Mouse (Mus musculus) stomach, postnatal 0 days (tissue): ENCODE data around the gene Rhoj. TPM values are rescaled to one million over a fixed set of nuclear protein-coding genes. Genes with fewer than 3 reads are reported as not detected.
"Not testable (repeated sequence)": the region's sequence is repeated elsewhere in the genome, so short reads cannot be mapped to it uniquely, and the experiment has no call there.

Experiments
- ATAC-seq: fragments of 200-750 bp; cut with Nextera tagmentation; 2 replicates; pipeline ENCODE4 v1.8.0; 2017; ENCODE audit not compliant: low FRiP score, low TSS enrichment
- DNase-seq: peaks from one replicate; pipeline ENCODE4 v3.0.0-alpha.2; 2016; ENCODE audit warnings: low spot score
- H3K27ac ChIP-seq: fragments of 300-500 bp; sonication (generic); replicated peaks from 2 replicates; pipeline ENCODE4 v1.5.1; 2014; ENCODE audit warnings: mild to moderate bottlenecking, control low read depth
- H3K27me3 ChIP-seq: fragments of 300-500 bp; sonication (generic); 2 replicates; pipeline ENCODE4 v1.6.1; 2014; ENCODE audit warnings: low read length; ENCODE audit not compliant: control insufficient read depth, insufficient read depth
- H3K36me3 ChIP-seq: fragments of 300-500 bp; sonication (generic); 2 replicates; pipeline ENCODE4 v1.6.1; 2014; ENCODE audit warnings: low read length, mixed read lengths; ENCODE audit not compliant: control insufficient read depth, insufficient read depth
- H3K4me1 ChIP-seq: fragments of 300-500 bp; sonication (generic); replicated peaks from 2 replicates; pipeline ENCODE4 v1.6.1; 2014; ENCODE audit warnings: antibody characterized with exemption; ENCODE audit not compliant: control insufficient read depth, insufficient read depth
- H3K4me2 ChIP-seq: fragments of 300-500 bp; sonication (generic); replicated peaks from 2 replicates; pipeline ENCODE4 v1.6.1; 2014; ENCODE audit warnings: low read depth, mild to moderate bottlenecking, control low read depth, moderate library complexity
- H3K4me3 ChIP-seq: fragments of 300-500 bp; sonication (generic); 2 replicates; pipeline ENCODE4 v1.5.1; 2014; ENCODE audit warnings: low read depth, low read length, control low read depth
- H3K9ac ChIP-seq: fragments of 300-500 bp; sonication (generic); 2 replicates; pipeline ENCODE4 v1.6.1; 2014; ENCODE audit warnings: mild to moderate bottlenecking, low read length, control low read depth, mixed read lengths
- H3K9me3 ChIP-seq: fragments of 300-500 bp; sonication (generic); 2 replicates; pipeline ENCODE4 v1.6.1; 2016; ENCODE audit warnings: low read length; ENCODE audit not compliant: control insufficient read depth
- CTCF ChIP-seq: IDR thresholded peaks from 2 replicates; pipeline ENCODE4 v1.5.1; 2016; ENCODE audit warnings: antibody characterized with exemption, low read depth, mild to moderate bottlenecking, moderate library complexity
- EP300 ChIP-seq: optimal IDR thresholded peaks from 2 replicates; pipeline ENCODE3; 2016; ENCODE audit warnings: antibody characterized with exemption
- WGBS: fragments of 180-500 bp; shearing (Covaris S2); extraction: QIAGEN DNeasy Blood & Tissue Kit; methylation state at CpG from one replicate; pipeline ENCODE4 v1.1.7; 2014; 5-methylcytosine and 5-hydroxymethylcytosine counted together
- polyA plus RNA-seq: library from polyadenylated mRNA; unstranded; fragments of >200 nt; fragmentation: Nextera tagmentation; extraction: Ambion mirVana; gene quantifications from 2 replicates; pipeline ENCODE4 v1.2.1, GENCODE M21; 2015

The Rhoj gene
- polyA plus RNA-seq, 1 experiment from 2014 or later = 43.0 TPM

GRCm38 (mm10) chr12:75329188-75329587 is 21.1 kb downstream of the Rhoj start:
- no peak for DNase-seq
- ATAC-seq = no peak
- no peaks in the 10 kb centered on the region for H3K27me3 ChIP-seq
- no peak overlapping the region for H3K27ac ChIP-seq
- H3K4me1 ChIP-seq = no peaks in the 10 kb centered on the region
- no peak overlapping the region for H3K4me2 ChIP-seq
- no peak overlapping the region for H3K9ac ChIP-seq
- WGBS = 75% methylated on average over 2 of the region's 2 CpGs
- H3K36me3 ChIP-seq = no peaks in the 10 kb centered on the region
- no peaks in the 10 kb centered on the region for H3K9me3 ChIP-seq
- TF ChIP-seq EP300 (no peak), CTCF (no peak)
- no peak overlapping the region for H3K4me3 ChIP-seq

DNA sequence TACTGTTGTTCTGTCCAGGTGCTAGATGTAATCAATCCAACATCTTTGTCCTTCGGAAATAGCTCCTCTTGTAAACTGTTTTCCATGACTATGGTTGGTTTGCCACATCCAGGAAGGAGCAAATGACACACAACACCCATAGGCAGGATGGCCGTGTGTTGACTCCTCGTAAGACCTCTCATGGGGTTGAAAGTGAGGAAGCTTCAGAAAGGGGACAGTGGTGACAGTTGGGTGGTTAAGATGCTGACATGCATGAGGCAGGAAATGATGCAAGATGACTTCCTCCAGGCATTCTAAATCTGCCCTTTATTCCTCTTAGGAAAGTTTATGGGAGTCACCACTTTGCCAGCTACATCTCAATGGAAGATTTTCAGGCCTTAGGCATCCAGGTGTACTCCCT is 31.8 kb downstream of the Rhoj start:
- 77% methylated on average over 3 of the region's 3 CpGs for WGBS
- Histone ChIP-seq H3K9ac (no peak overlapping the region), H3K27me3 (no peaks in the 10 kb centered on the region), H3K4me2 (no peak overlapping the region), H3K4me3 (no peak overlapping the region), H3K4me1 (no peaks in the 10 kb centered on the region), H3K27ac (no peak overlapping the region), H3K36me3 (no peaks in the 10 kb centered on the region), H3K9me3 (no peaks in the 10 kb centered on the region)
- no peak for ATAC-seq
- TF ChIP-seq CTCF = no peak
- no peak for TF ChIP-seq EP300
- no peak for DNase-seq

DNA sequence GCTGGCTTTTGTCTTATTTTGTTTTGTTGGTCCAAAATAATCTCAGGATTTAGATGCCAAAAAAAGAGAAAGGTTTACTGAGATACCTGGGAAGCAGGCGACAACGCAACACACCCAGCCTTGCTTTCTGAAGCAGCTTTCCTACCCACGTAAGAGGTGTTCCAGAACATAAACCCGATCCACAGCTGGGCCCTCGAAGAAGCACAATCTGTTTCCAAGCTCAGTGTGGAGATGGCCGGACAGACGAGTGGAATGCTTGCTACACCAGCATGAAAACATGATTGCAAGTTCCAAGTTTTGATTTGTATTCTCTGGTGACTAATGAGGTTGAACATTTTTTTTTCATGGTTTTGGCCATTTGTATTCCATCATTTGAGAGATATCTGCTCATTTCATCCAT is 32.2 kb downstream of the Rhoj start:
- 87% methylated on average over 7 of the region's 7 CpGs for WGBS
- no peaks in the 10 kb centered on the region for H3K9me3 ChIP-seq
- no peaks in the 10 kb centered on the region for H3K36me3 ChIP-seq

DNA sequence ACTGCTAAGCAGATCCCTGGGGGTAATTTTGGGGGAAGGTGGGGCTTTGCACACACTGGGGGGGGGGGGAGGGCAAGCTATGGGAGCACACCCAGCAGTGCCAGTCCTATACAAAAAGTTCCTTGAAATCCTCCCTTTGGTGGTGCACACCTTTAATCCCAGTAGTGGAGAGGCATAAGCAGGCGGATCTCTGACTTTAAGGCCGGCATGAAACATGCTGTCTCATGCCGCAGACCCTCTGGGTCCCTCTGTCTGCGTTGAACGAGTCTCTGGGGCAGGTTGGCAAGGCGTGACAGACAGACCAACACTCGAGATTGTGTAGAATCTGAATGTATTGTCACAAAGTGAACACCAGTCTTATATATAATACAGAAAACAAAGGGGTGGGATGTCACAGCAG is 40.4 kb downstream of the Rhoj start:
- no peak overlapping the region for H3K4me3 ChIP-seq
- no peak overlapping the region for H3K9ac ChIP-seq
- H3K27me3 ChIP-seq = no peaks in the 10 kb centered on the region
- no peak overlapping the region for H3K27ac ChIP-seq
- H3K4me2 ChIP-seq = no peak overlapping the region
- DNase-seq (no peak), ATAC-seq (no peak)
- no peaks in the 10 kb centered on the region for H3K36me3 ChIP-seq
- H3K9me3 ChIP-seq = no peaks in the 10 kb centered on the region
- TF ChIP-seq CTCF = no peak
- no peaks in the 10 kb centered on the region; the same call in 1 of the 2 replicates for H3K4me1 ChIP-seq
- 76% methylated on average over 7 of the region's 7 CpGs for WGBS

More for the DNA sequence above, 32.2 kb downstream of the Rhoj start:
- DNase-seq (no peak), ATAC-seq (no peak)
- Histone ChIP-seq H3K9ac (no peak overlapping the region), H3K4me3 (no peak overlapping the region), H3K27ac (no peak overlapping the region), H3K27me3 (no peaks in the 10 kb centered on the region), H3K4me2 (no peak overlapping the region), H3K4me1 (no peaks in the 10 kb centered on the region)
- TF ChIP-seq CTCF = no peak
- TF ChIP-seq EP300 = no peak

- DNase-seq, H3K4me1 ChIP-seq, H3K27ac ChIP-seq, H3K4me2 ChIP-seq, H3K9ac ChIP-seq, H3K4me3 ChIP-seq, H3K36me3 ChIP-seq, H3K27me3 ChIP-seq, ATAC-seq, H3K9me3 ChIP-seq: not testable (repeated sequence)
- 85% methylated on average over 5 of the region's 5 CpGs for WGBS
These were observed 41.4 kb downstream of the Rhoj start for GRCm38 (mm10) chr12:75349537-75349936.

- Histone ChIP-seq H3K9me3 (no peaks in the 10 kb centered on the region), H3K4me3 (no peak overlapping the region), H3K27me3 (no peaks in the 10 kb centered on the region), H3K4me1 (no peaks in the 10 kb centered on the region; the same call in 1 of the 2 replicates), H3K4me2 (no peak overlapping the region), H3K27ac (no peak overlapping the region), H3K9ac (no peak overlapping the region), H3K36me3 (no peaks in the 10 kb centered on the region)
- WGBS = 91% methylated on average over 5 of the region's 5 CpGs
- DNase-seq = no peak
- no peak for ATAC-seq
- TF ChIP-seq EP300 = no peak
- TF ChIP-seq CTCF = no peak
These were observed 42.6 kb downstream of the Rhoj start for GRCm38 (mm10) chr12:75350750-75351149.
